Mouse (Mus musculus): ENCODE measurements around the gene E2f6. TPM values are rescaled to one million over a fixed set of nuclear protein-coding genes. Genes with fewer than 3 reads are reported as not detected.

The E2f6 gene
- polyA plus RNA-seq, 1 experiment from 2014 or later = 75.6 TPM

DNA sequence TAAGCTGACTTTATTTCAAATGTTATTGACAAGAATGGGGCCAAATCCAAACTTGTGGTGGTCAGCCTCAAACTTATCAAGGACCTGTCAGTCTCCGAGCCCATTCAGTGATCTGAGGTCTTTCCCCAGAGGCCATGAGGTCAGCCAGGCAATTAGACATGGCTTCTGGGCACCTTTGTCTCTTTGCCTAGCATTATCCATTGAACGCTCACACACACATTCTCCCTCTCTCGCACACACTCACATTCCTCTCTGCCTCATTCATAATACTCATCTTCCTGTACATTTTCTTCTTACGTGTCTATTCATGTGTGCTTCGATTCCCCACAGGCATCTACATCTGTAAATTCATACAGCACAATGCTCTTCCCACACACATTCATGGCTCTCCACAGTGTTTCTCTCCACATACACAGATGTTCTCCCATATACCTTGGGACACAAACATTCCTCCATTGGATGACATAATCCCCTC lies 6.8 kb upstream of the E2f6 start:
- no peak overlapping the region for H3K4me2 ChIP-seq (replicated peaks)
- peaks cover 19% of the 10 kb centered on the region for H3K4me1 ChIP-seq
- H3K9me3 ChIP-seq (replicated peaks) = no peaks in the 10 kb centered on the region
- H3K36me3 ChIP-seq = no peaks in the 10 kb centered on the region
- no peak overlapping the region for H3K4me3 ChIP-seq
- no peak overlapping the region for H3K9ac ChIP-seq
- 13% methylated on average over 5 of the region's 5 CpGs for WGBS
- no peak overlapping the region for H3K27ac ChIP-seq
- ATAC-seq (ENCODE audit: low FRiP score) = no peak
- H3K27me3 ChIP-seq = peaks cover 14% of the 10 kb centered on the region

GRCm38 (mm10) chr12:16805511-16805910 lies 5.3 kb upstream of the E2f6 start:
- H3K27ac ChIP-seq = no peak overlapping the region
- H3K4me2 ChIP-seq (replicated peaks) = no peak overlapping the region
- peaks cover 10% of the 10 kb centered on the region; the same call in 1 of the 2 replicates for H3K4me1 ChIP-seq
- no peaks in the 10 kb centered on the region for H3K36me3 ChIP-seq
- H3K27me3 ChIP-seq = peaks cover 27% of the 10 kb centered on the region
- H3K9me3 ChIP-seq (replicated peaks) = no peaks in the 10 kb centered on the region
- no peak overlapping the region for H3K9ac ChIP-seq
- peak; percentile 51; the same call in 1 of the 2 replicates for ATAC-seq (ENCODE audit: low FRiP score)
- WGBS = 4% methylated on average over 5 of the region's 5 CpGs
- no peak overlapping the region for H3K4me3 ChIP-seq

- Histone ChIP-seq H3K27me3 (peaks cover 27% of the 10 kb centered on the region), H3K4me2 (replicated peaks) (no peak overlapping the region), H3K9ac (no peak overlapping the region), H3K36me3 (no peaks in the 10 kb centered on the region), H3K4me1 (peaks cover 18% of the 10 kb centered on the region), H3K4me3 (no peak overlapping the region), H3K27ac (no peak overlapping the region), H3K9me3 (replicated peaks) (no peaks in the 10 kb centered on the region)
- ATAC-seq (ENCODE audit: low FRiP score) = no peak
- 49% methylated on average over 3 of the region's 3 CpGs for WGBS
Measured at GRCm38 (mm10) chr12:16808045-16808444, 2.7 kb upstream of the E2f6 start.

DNA sequence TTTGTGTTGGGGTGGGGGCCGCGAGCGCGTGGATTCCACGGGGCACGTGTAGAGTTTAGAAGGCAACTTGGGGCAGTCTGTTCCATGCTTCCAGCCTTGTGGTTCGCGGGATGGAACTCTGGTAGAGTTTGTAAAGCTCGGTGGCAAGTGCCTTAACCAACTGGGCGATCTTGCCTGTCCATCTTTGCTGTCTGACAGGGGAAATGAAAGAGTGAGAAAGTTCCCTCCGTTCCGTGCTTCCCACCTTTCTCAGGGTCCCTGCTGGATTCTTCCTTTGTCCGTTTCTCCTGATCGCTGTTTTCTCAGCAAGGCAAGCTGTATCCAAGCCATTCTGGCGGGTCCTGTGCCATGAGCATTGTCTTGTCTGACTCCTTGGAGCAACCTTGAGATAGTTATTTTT lies 714 bp downstream of the E2f6 start:
- Histone ChIP-seq H3K9me3 (replicated peaks) (no peaks in the 10 kb centered on the region), H3K36me3 (peaks cover 10% of the 10 kb centered on the region), H3K4me2 (replicated peaks) (peak overlapping the region; percentile 72), H3K27ac (peak overlapping the region; percentile 76; the same call in 1 of the 2 replicates), H3K4me1 (peaks cover 18% of the 10 kb centered on the region), H3K27me3 (peaks cover 21% of the 10 kb centered on the region), H3K4me3 (peak overlapping the region; percentile 91), H3K9ac (peak overlapping the region; percentile 91)
- peak; percentile 15; the same call in 1 of the 2 replicates for ATAC-seq (ENCODE audit: low FRiP score)
- 8% methylated on average over 15 of the region's 15 CpGs for WGBS

DNA sequence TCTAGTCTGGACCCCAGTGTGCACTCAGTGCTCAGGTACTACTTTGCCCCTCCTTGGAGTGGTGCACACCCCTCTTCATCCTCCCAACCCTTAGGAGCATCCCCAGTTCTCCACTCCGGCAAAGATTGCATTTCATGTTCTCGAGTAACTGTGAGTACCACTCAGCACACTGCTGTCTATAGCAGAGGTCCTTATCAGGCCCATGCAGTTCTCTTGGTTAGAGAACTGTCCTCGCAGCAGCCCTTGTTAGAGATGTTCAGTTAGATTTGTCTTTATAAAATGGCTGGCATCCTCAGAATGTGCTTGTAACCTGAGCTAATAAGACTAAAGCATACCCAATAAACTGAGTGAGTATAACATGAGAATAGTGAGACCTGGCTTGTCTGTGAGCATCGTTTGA lies 6.4 kb downstream of the E2f6 start:
- Histone ChIP-seq H3K4me1 (peaks cover 29% of the 10 kb centered on the region), H3K4me3 (no peak overlapping the region), H3K27me3 (no peaks in the 10 kb centered on the region), H3K9me3 (replicated peaks) (no peaks in the 10 kb centered on the region), H3K9ac (no peak overlapping the region), H3K27ac (no peak overlapping the region), H3K4me2 (replicated peaks) (no peak overlapping the region), H3K36me3 (peaks cover 45% of the 10 kb centered on the region)
- no peak for ATAC-seq (ENCODE audit: low FRiP score)
- 92% methylated on average over 4 of the region's 4 CpGs for WGBS

DNA sequence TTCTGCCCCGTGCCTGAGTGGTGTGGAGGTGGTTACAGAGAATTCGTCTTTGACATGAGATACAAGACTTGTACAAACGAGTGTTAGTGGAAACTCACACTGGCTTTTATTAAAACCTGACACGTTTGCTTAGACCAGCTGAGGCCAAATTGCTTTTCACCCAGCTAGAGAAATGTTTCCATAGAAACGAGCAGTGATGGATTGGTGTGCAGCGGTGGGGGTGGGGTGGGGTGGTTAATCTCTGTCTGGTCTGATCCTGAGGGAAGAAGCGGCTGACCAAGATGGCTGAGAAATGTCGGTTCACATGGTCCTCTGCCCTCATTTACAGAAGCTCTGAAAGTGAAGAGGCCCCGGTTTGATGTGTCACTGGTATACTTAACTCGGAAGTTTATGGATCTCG lies 7.8 kb downstream of the E2f6 start:
- ATAC-seq (ENCODE audit: low FRiP score) = peak; percentile 86
- 32% methylated on average over 11 of the region's 11 CpGs for WGBS
- 0 out of 2 replicates have a peak overlapping the region, but pooled peaks have one; percentile 6 for H3K4me2 ChIP-seq (replicated peaks)
- H3K9ac ChIP-seq = no peak overlapping the region
- peaks cover 17% of the 10 kb centered on the region for H3K4me1 ChIP-seq
- H3K27me3 ChIP-seq = no peaks in the 10 kb centered on the region
- no peaks in the 10 kb centered on the region for H3K9me3 ChIP-seq (replicated peaks)
- no peak overlapping the region for H3K4me3 ChIP-seq
- peak overlapping the region; percentile 81 for H3K27ac ChIP-seq
- H3K36me3 ChIP-seq = peaks cover 58% of the 10 kb centered on the region

DNA sequence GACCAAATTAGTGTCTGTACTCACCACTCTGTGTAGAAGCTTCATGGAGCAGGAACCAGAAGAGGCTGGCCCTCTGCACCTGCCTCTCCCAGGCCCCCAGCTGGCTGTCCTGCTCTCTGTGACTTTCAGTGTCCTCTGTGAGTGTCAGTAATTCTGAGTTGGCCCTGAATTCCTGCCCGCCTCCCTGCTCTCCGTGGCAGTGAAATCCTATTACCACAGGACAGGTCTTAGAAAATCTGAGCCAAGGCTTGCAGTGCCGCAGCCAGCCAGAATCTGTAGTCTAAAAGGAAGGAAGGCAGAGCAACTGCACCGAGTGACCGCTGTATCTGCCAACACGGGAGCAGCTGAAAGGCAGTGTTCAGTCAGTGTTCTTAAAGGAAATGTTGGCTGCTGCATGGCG lies 10.0 kb downstream of the E2f6 start:
- H3K27me3 ChIP-seq = no peaks in the 10 kb centered on the region
- H3K36me3 ChIP-seq = peaks cover 71% of the 10 kb centered on the region
- H3K4me3 ChIP-seq = no peak overlapping the region
- H3K4me2 ChIP-seq (replicated peaks) = no peak overlapping the region
- no peak for ATAC-seq (ENCODE audit: low FRiP score)
- no peak overlapping the region for H3K27ac ChIP-seq
- H3K9ac ChIP-seq = no peak overlapping the region
- peaks cover 15% of the 10 kb centered on the region for H3K4me1 ChIP-seq
- WGBS = 89% methylated on average over 7 of the region's 7 CpGs
- H3K9me3 ChIP-seq (replicated peaks) = no peaks in the 10 kb centered on the region

- no peak overlapping the region for H3K4me3 ChIP-seq
- H3K4me2 ChIP-seq (replicated peaks) = no peak overlapping the region
- ATAC-seq (ENCODE audit: low FRiP score) = no peak
- no peaks in the 10 kb centered on the region for H3K9me3 ChIP-seq (replicated peaks)
- H3K27ac ChIP-seq = no peak overlapping the region
- peaks cover 15% of the 10 kb centered on the region for H3K4me1 ChIP-seq
- no peaks in the 10 kb centered on the region for H3K27me3 ChIP-seq
- WGBS = 93% methylated on average over 10 of the region's 10 CpGs
- 0 out of 2 replicates have a peak overlapping the region, but pooled peaks have one; percentile 1 for H3K9ac ChIP-seq
- peaks cover 67% of the 10 kb centered on the region for H3K36me3 ChIP-seq
Measured at GRCm38 (mm10) chr12:16822181-16822734, 11.5 kb downstream of the E2f6 start.

- no peak for ATAC-seq (ENCODE audit: low FRiP score)
- Histone ChIP-seq H3K27me3 (no peaks in the 10 kb centered on the region), H3K9ac (no peak overlapping the region), H3K4me3 (no peak overlapping the region), H3K4me1 (peaks cover 9% of the 10 kb centered on the region), H3K4me2 (replicated peaks) (no peak overlapping the region), H3K9me3 (replicated peaks) (no peaks in the 10 kb centered on the region), H3K27ac (no peak overlapping the region), H3K36me3 (peaks cover 72% of the 10 kb centered on the region)
- 90% methylated on average over 1 of the region's 1 CpGs for WGBS
Measured at GRCm38 (mm10) chr12:16823701-16824100, 12.9 kb downstream of the E2f6 start.

DNA sequence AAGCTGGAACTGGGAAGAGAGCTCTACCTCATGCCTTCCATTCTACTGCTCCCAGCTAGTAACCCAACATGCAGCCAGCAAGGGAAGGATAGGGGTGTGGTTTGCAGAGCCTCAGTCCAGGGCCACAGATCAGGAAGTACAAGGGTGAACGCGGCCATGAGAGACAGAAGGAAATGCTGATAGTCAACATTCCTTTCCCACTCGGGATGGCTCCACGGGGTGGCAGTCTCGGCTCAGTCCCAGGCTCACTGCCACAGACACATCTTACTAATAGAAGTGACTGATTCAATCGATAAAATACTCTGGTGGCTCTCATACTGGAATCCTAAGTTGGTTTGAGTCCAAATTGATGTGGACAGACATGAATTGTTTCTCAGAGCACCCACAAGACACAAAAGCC lies 17.7 kb downstream of the E2f6 start:
- H3K36me3 ChIP-seq = peaks cover 42% of the 10 kb centered on the region
- H3K4me2 ChIP-seq (replicated peaks) = no peak overlapping the region
- H3K4me1 ChIP-seq = no peaks in the 10 kb centered on the region
- H3K9ac ChIP-seq = no peak overlapping the region
- no peak overlapping the region for H3K4me3 ChIP-seq
- no peaks in the 10 kb centered on the region for H3K27me3 ChIP-seq
- WGBS = 76% methylated on average over 6 of the region's 6 CpGs
- ATAC-seq (ENCODE audit: low FRiP score) = no peak
- no peaks in the 10 kb centered on the region for H3K9me3 ChIP-seq (replicated peaks)
- no peak overlapping the region for H3K27ac ChIP-seq

GRCm38 (mm10) chr12:16829785-16830184 lies 19.0 kb downstream of the E2f6 start:
- Histone ChIP-seq H3K4me1 (no peaks in the 10 kb centered on the region), H3K36me3 (peaks cover 31% of the 10 kb centered on the region), H3K9ac (no peak overlapping the region), H3K4me2 (replicated peaks) (no peak overlapping the region), H3K4me3 (no peak overlapping the region), H3K27ac (no peak overlapping the region), H3K27me3 (no peaks in the 10 kb centered on the region), H3K9me3 (replicated peaks) (no peaks in the 10 kb centered on the region)
- 85% methylated on average over 2 of the region's 2 CpGs for WGBS
- ATAC-seq (ENCODE audit: low FRiP score) = no peak

- Histone ChIP-seq H3K27me3 (no peaks in the 10 kb centered on the region), H3K4me3 (no peak overlapping the region), H3K9ac (no peak overlapping the region), H3K36me3 (peaks cover 20% of the 10 kb centered on the region; the same call in 1 of the 2 replicates), H3K4me1 (no peaks in the 10 kb centered on the region), H3K4me2 (replicated peaks) (no peak overlapping the region), H3K27ac (no peak overlapping the region), H3K9me3 (replicated peaks) (no peaks in the 10 kb centered on the region)
- ATAC-seq (ENCODE audit: low FRiP score) = no peak
- WGBS = 67% methylated on average over 4 of the region's 4 CpGs
Measured at GRCm38 (mm10) chr12:16831071-16831470, 20.3 kb downstream of the E2f6 start.

DNA sequence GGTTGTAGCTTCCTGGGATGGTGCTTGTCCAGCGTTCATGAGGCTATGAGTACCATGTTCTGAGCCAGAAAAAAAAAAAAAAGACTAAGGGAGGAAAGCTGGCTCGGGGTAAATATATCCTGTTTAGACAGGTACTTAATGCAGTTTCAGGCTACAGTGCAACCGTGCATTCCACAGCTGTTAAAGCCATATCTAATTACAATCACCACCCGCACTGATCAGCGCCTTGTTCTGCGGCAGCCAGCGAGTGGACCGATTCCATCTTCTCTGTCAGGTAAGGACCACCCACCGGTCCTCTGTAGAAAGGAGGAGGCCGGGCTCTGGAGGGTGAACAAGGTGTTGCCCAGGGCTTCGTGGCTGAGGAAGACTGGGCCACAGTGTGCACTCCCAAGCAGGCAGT lies 23.9 kb downstream of the E2f6 start:
- H3K9ac ChIP-seq = no peak overlapping the region
- no peaks in the 10 kb centered on the region for H3K27me3 ChIP-seq
- ATAC-seq (ENCODE audit: low FRiP score) = peak; percentile 32; the same call in 1 of the 2 replicates
- H3K27ac ChIP-seq = no peak overlapping the region
- 58% methylated on average over 11 of the region's 11 CpGs for WGBS
- H3K4me2 ChIP-seq (replicated peaks) = no peak overlapping the region
- H3K4me3 ChIP-seq = no peak overlapping the region
- no peaks in the 10 kb centered on the region; the same call in 1 of the 2 replicates for H3K9me3 ChIP-seq (replicated peaks)
- H3K36me3 ChIP-seq = 0 out of 2 replicates have a peak, but pooled peaks cover 4% of the 10 kb centered on the region
- H3K4me1 ChIP-seq = no peaks in the 10 kb centered on the region
